Mouse (Mus musculus) ES-Bruce4 (cell line): ENCODE data around the gene Metap2.

Source experiments
- CTCF ChIP-seq: IDR thresholded peaks from one replicate; pipeline ENCODE4 v1.8.1; 2011; ENCODE audit warnings: low read depth, low read length
- EP300 ChIP-seq: IDR thresholded peaks from 2 replicates; pipeline ENCODE4 v1.6.1; 2011; ENCODE audit warnings: low read depth, low read length; ENCODE audit not compliant: insufficient read depth
- POLR2A ChIP-seq: IDR thresholded peaks from one replicate; pipeline ENCODE4 v1.8.1; 2011; ENCODE audit warnings: low read length; ENCODE audit not compliant: insufficient read depth

DNA sequence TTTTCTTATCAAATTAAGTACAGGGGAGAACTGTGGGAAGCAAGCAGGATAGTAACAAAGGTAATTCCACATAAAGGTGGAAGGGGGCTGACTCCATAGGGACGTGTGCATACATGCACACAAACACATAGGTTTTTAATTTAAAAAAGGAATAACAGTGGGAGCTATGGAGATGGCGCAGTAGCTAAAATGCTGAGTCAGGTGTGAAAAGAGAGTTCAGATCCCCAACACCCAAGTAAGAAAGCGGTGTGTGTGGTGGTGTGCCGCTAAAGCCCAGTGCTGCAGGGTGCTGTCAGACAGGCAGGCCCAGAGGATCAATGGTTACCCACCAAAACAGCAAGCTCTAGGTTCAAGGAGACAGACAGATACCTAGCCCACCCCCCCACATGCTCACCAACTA is 18.2 kb downstream of the Metap2 start:
- TF ChIP-seq CTCF (no peak), POLR2A (no peak), EP300 (no peak)
